Mouse (Mus musculus) heart, postnatal 0 days (tissue): ENCODE measurements around the gene Dip2b. TPM values are rescaled to one million over a fixed set of nuclear protein-coding genes. Genes with fewer than 3 reads are reported as not detected.

Experiments used
- ATAC-seq: fragments of 200-750 bp; cut with Nextera tagmentation; 2 replicates; pipeline ENCODE4 v1.8.0; 2017; ENCODE audit warnings: low read depth, moderate number of reproducible peaks, moderate library complexity; ENCODE audit not compliant: insufficient read depth
- DNase-seq: peaks from one replicate; pipeline ENCODE4 v3.0.0-alpha.2; 2016; ENCODE audit warnings: low spot score
- H3K27ac ChIP-seq: fragments of 300-500 bp; sonication (generic); 2 replicates; pipeline ENCODE4 v1.5.1; 2014; ENCODE audit warnings: low read depth, mild to moderate bottlenecking
- H3K27me3 ChIP-seq: fragments of 300-500 bp; sonication (generic); 2 replicates; pipeline ENCODE4 v1.6.1; 2014; ENCODE audit warnings: low read length, mixed read lengths; ENCODE audit not compliant: control insufficient read depth, insufficient read depth
- H3K36me3 ChIP-seq: fragments of 300-500 bp; sonication (generic); replicated peaks from 2 replicates; pipeline ENCODE4 v1.6.1; 2014; ENCODE audit warnings: low read length, mixed read lengths; ENCODE audit not compliant: control insufficient read depth, insufficient read depth
- H3K4me1 ChIP-seq: fragments of 300-500 bp; sonication (generic); 2 replicates; pipeline ENCODE4 v1.6.1; 2014; ENCODE audit warnings: antibody characterized with exemption; ENCODE audit not compliant: control insufficient read depth, insufficient read depth
- H3K4me2 ChIP-seq: fragments of 300-500 bp; sonication (generic); 2 replicates; pipeline ENCODE4 v1.6.1; 2014; ENCODE audit warnings: low read depth, mild to moderate bottlenecking, low read length, moderate library complexity
- H3K4me3 ChIP-seq: fragments of 300-500 bp; sonication (generic); 2 replicates; pipeline ENCODE4 v1.5.1; 2014; ENCODE audit warnings: low read depth, low read length
- H3K9ac ChIP-seq: fragments of 300-500 bp; sonication (generic); replicated peaks from 2 replicates; pipeline ENCODE4 v1.6.1; 2014; ENCODE audit warnings: low read depth, low read length, mixed read lengths
- H3K9me3 ChIP-seq: fragments of 300-500 bp; sonication (generic); replicated peaks from 2 replicates; pipeline ENCODE4 v1.6.1; 2016; ENCODE audit warnings: low read length; ENCODE audit not compliant: control insufficient read depth
- CTCF ChIP-seq: IDR thresholded peaks from 2 replicates; pipeline ENCODE4 v1.5.1; 2016; ENCODE audit warnings: antibody characterized with exemption, control low read depth, low read depth
- EP300 ChIP-seq: IDR thresholded peaks from 2 replicates; pipeline ENCODE4 v1.6.1; 2016; ENCODE audit warnings: antibody characterized with exemption, low read depth
- WGBS: fragments of 180-500 bp; shearing (Covaris S2); extraction: QIAGEN DNeasy Blood & Tissue Kit; methylation state at CpG from one replicate; pipeline ENCODE4 v1.1.7; 2014; 5-methylcytosine and 5-hydroxymethylcytosine counted together
- polyA plus RNA-seq: library from polyadenylated mRNA; unstranded; fragments of >200 nt; fragmentation: Nextera tagmentation; extraction: Ambion mirVana; gene quantifications from 2 replicates; pipeline ENCODE4 v1.2.1, GENCODE M21; 2015
- total RNA-seq: library from RNA; depleted of rRNA; stranded (reverse); fragments of >200 nt; gene quantifications from 2 replicates; pipeline ENCODE4 v1.2.3, GENCODE M21; 2014; ENCODE audit warnings: low replicate concordance

The Dip2b gene
- total and polyA plus RNA-seq, 2 experiments from 2014 or later: 9.7 to 24.0 TPM

DNA sequence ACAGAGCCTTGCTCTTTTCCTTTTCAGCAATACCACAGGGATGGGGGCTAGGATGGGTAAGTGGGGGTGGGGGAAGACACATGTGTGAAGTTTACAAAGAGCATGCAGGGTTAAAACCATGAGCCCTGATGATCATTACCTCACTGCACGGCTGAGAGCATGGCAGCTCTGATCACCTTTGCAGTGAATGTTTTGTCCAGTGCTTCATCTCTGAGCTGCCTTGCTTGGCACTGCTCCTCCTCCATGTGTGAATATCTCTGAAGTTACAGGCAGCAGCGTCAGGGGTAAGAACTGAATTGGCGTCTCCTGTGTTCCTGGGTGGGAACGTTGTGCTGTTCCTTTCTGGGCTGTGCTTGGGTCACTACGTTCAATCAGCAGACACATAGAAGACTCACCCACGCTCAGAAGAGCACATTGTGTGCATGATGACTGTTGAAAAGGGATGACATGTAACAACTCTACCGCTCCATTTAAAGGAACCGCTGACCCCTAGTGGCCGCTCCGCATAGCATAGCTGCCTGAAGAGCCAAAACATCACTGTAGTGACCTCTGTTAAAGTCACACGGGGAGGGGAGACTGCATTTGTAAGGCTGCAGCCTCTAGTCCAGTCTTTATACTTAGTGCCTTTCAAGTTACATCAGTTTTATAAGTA lies 88.1 kb downstream of the Dip2b start:
- H3K9ac ChIP-seq: no peak overlapping the region
- no peaks in the 10 kb centered on the region for H3K9me3 ChIP-seq
- H3K27ac ChIP-seq: peak overlapping the region; percentile 70
- WGBS: 1% methylated on average over 11 of the region's 11 CpGs
- H3K4me1 ChIP-seq: peaks cover 31% of the 10 kb centered on the region
- peak; percentile 89 for ATAC-seq
- H3K36me3 ChIP-seq: no peaks in the 10 kb centered on the region
- no peak overlapping the region for H3K4me3 ChIP-seq
- no peaks in the 10 kb centered on the region for H3K27me3 ChIP-seq
- DNase-seq: peak; percentile 92
- TF ChIP-seq CTCF: peak; percentile 96
- TF ChIP-seq EP300: no peak
- H3K4me2 ChIP-seq: peak overlapping the region; percentile 17; the same call in 1 of the 2 replicates

DNA sequence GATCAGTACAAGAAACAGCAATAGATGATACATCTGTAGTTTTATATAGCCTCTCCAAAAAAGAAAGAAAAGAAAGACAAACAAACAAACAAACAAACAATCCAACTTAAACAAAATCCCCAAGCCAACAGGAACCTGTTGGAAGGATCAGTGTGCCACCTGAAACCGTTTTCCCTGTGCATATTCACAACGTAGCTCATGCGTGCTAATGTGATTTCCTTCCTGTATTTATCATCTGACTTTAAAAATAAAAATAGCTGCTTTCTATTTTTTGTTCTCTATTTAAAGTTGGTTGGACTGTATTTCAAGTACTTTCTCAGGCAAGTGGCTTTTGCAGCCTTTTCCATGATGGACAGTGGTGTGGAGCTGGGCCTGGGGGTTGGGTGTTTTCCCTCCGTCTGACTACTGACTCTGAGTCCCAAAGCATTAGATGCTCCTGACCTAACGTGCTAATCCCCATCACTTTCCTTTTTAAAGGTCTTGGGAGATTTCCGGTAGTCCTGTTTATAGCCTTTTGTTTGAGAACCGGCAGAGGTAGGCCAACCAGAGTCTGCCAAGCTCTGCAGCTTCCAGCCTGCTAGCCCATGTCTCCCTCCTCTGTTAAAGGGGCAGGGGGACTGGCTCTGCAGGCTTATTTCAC lies 90.8 kb downstream of the Dip2b start:
- H3K4me1 ChIP-seq: peaks cover 19% of the 10 kb centered on the region
- TF ChIP-seq EP300: no peak
- H3K4me3 ChIP-seq: no peak overlapping the region
- no peaks in the 10 kb centered on the region for H3K9me3 ChIP-seq
- no peaks in the 10 kb centered on the region for H3K27me3 ChIP-seq
- WGBS: 41% methylated on average over 7 of the region's 7 CpGs
- H3K27ac ChIP-seq: peak overlapping the region; percentile 46
- no peak overlapping the region; the same call in 1 of the 2 replicates for H3K4me2 ChIP-seq
- ATAC-seq: no peak
- H3K9ac ChIP-seq: no peak overlapping the region
- no peaks in the 10 kb centered on the region for H3K36me3 ChIP-seq
- no peak for DNase-seq

DNA sequence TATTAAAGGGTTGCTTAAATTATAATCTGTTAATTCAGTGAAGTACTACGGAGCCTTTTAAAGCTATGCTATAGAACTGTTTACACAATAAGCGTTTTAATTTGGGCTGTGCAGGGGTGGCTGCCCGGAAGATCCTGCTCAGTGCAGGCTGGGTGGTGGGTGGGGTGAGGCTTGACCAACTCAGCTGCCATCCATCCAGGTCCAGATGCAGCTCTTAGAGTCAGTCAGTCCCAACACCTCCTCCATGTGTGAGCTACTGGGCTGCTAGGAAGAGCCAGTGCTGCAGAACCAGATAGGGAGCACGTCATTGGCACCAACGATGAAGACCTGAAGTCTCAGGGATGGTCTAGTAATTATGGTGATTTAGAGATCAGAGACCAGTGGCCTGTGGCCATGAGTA lies 101.2 kb downstream of the Dip2b start:
- Histone ChIP-seq H3K4me1 (peaks cover 6% of the 10 kb centered on the region; the same call in 1 of the 2 replicates), H3K4me3 (no peak overlapping the region), H3K4me2 (no peak overlapping the region), H3K27ac (no peak overlapping the region), H3K9me3 (no peaks in the 10 kb centered on the region), H3K36me3 (peaks cover 18% of the 10 kb centered on the region), H3K27me3 (no peaks in the 10 kb centered on the region), H3K9ac (no peak overlapping the region)
- 94% methylated on average over 5 of the region's 5 CpGs for WGBS
- DNase-seq (no peak), ATAC-seq (no peak)
- TF ChIP-seq EP300: no peak
- TF ChIP-seq CTCF: no peak

DNA sequence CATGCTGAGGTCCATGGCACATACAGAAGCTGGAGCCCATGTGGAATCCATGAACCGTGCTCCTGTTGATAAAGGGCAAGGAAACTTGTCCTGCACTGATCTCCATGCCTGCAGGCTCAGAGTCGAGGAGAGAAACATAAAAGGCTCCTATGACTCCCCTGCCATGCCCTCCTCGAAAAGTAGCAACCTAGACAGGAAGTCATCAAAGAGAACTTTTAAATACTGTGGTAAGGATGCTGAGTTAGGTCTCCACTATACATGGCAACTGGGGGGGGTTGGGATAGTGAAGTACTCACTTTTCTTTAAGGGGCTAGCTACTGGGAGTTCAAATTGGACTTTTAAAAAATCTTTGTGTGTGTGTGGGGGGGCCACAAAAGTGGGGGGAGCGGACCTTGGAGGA lies 102.0 kb downstream of the Dip2b start:
- ATAC-seq: no peak
- Histone ChIP-seq H3K4me3 (no peak overlapping the region), H3K27ac (no peak overlapping the region), H3K36me3 (peaks cover 14% of the 10 kb centered on the region), H3K4me2 (no peak overlapping the region), H3K9ac (no peak overlapping the region), H3K9me3 (no peaks in the 10 kb centered on the region), H3K4me1 (peaks cover 9% of the 10 kb centered on the region), H3K27me3 (no peaks in the 10 kb centered on the region)
- TF ChIP-seq CTCF: no peak
- TF ChIP-seq EP300: no peak
- DNase-seq: no peak
- 72% methylated on average over 4 of the region's 4 CpGs for WGBS

DNA sequence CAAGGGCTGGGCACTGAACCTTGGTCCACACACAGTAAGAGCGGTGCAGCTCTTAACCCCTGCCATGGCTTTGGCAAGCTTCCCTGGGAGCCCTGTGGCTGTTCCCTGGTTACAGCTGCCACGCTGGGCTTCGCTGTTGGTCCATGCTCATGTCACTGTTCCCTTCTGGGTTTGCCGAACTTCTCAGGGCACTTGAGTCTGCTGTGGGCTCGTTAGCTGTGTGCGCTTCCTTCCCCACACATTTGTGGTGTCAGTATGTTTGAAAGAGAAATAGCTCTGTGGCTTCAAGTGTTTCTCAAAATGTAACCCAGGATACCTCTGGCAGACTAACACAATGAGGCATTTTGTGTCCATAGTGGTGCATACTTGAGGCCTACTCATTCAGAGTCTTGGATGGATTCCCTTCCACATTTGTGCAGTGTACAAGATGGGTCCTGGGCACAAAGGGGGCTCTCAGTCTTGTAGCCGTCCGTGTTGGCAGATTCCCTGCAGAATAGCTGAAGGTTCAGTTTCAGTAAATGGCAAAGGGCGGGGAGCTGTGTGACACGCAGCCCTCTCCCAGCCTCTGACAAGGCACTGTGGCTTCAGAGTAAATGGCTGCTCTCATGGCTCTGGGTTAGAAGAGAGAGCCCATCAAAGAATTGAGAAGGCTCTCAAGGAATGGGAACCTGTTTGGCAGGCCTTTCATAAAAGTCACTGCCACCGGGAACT lies 104.8 kb downstream of the Dip2b start:
- DNase-seq (no peak), ATAC-seq (no peak)
- no peaks in the 10 kb centered on the region for H3K27me3 ChIP-seq
- H3K9ac ChIP-seq: no peak overlapping the region
- no peak overlapping the region for H3K4me2 ChIP-seq
- H3K4me1 ChIP-seq: peaks cover 14% of the 10 kb centered on the region
- no peak for TF ChIP-seq EP300
- TF ChIP-seq CTCF: no peak
- peaks cover 8% of the 10 kb centered on the region for H3K36me3 ChIP-seq
- H3K27ac ChIP-seq: no peak overlapping the region
- H3K4me3 ChIP-seq: no peak overlapping the region
- H3K9me3 ChIP-seq: no peaks in the 10 kb centered on the region
- 86% methylated on average over 11 of the region's 11 CpGs for WGBS
